Mouse (Mus musculus) midbrain, embryonic 15.5 days (tissue): ENCODE measurements around the gene Hpse2. TPM values are rescaled to one million over a fixed set of nuclear protein-coding genes. Genes with fewer than 3 reads are reported as not detected.

Source experiments
- ATAC-seq: fragments of 200-750 bp; cut with Nextera tagmentation; replicated peaks from 2 replicates; pipeline ENCODE4 v1.8.0; 2017; ENCODE audit warnings: moderate TSS enrichment
- H3K27ac ChIP-seq: fragments of 300-500 bp; sonication (generic); 2 replicates; pipeline ENCODE4 v1.5.1; 2015; ENCODE audit warnings: mild to moderate bottlenecking, inconsistent platforms
- H3K27me3 ChIP-seq: fragments of 300-500 bp; sonication (generic); replicated peaks from 2 replicates; pipeline ENCODE4 v1.6.1; 2015; ENCODE audit warnings: inconsistent platforms
- H3K36me3 ChIP-seq: fragments of 300-500 bp; sonication (generic); replicated peaks from 2 replicates; pipeline ENCODE4 v1.6.1; 2015; ENCODE audit warnings: inconsistent platforms
- H3K4me1 ChIP-seq: fragments of 300-500 bp; sonication (generic); 2 replicates; pipeline ENCODE4 v1.6.1; 2015; ENCODE audit warnings: inconsistent platforms
- H3K4me2 ChIP-seq: fragments of 300-500 bp; sonication (generic); 2 replicates; pipeline ENCODE4 v1.6.1; 2015; ENCODE audit warnings: inconsistent platforms, mild to moderate bottlenecking, moderate library complexity
- H3K4me3 ChIP-seq: fragments of 300-500 bp; sonication (generic); 2 replicates; pipeline ENCODE4 v1.5.1; 2015; ENCODE audit warnings: mild to moderate bottlenecking, inconsistent platforms
- H3K9ac ChIP-seq: fragments of 300-500 bp; sonication (generic); 2 replicates; pipeline ENCODE4 v1.6.1; 2015; ENCODE audit warnings: mild to moderate bottlenecking, inconsistent platforms
- H3K9me3 ChIP-seq: fragments of 300-500 bp; sonication (generic); 2 replicates; pipeline ENCODE4 v1.6.1; 2016; ENCODE audit warnings: inconsistent platforms
- WGBS: fragments of 180-500 bp; shearing (Covaris S2); methylation state at CpG from one replicate; pipeline ENCODE4 v1.1.7; 2015; ENCODE audit warnings: mixed read lengths; 5-methylcytosine and 5-hydroxymethylcytosine counted together
- polyA plus RNA-seq: library from polyadenylated mRNA; unstranded; fragments of >200 nt; fragmentation: Nextera tagmentation; extraction: Ambion mirVana; gene quantifications from 2 replicates; pipeline ENCODE4 v1.2.1, GENCODE M21; 2015

The Hpse2 gene
- polyA plus RNA-seq, 1 experiment from 2014 or later = 0.18 TPM

- no peak for ATAC-seq
- no peaks in the 10 kb centered on the region for H3K36me3 ChIP-seq
- no peaks in the 10 kb centered on the region for H3K4me1 ChIP-seq
- WGBS = 83% methylated on average over 4 of the region's 4 CpGs
- no peak overlapping the region for H3K27ac ChIP-seq
- H3K9ac ChIP-seq = no peak overlapping the region
- no peak overlapping the region for H3K4me2 ChIP-seq
- no peaks in the 10 kb centered on the region for H3K9me3 ChIP-seq
- H3K27me3 ChIP-seq = no peaks in the 10 kb centered on the region
- no peak overlapping the region for H3K4me3 ChIP-seq
These were observed 391.7 kb downstream of the Hpse2 start for GRCm38 (mm10) chr19:42996406-42996805.

- WGBS = 87% methylated on average over 5 of the region's 5 CpGs
- no peak overlapping the region for H3K4me2 ChIP-seq
- H3K4me1 ChIP-seq = no peaks in the 10 kb centered on the region
- no peak overlapping the region for H3K9ac ChIP-seq
- no peaks in the 10 kb centered on the region for H3K27me3 ChIP-seq
- H3K27ac ChIP-seq = no peak overlapping the region
- H3K4me3 ChIP-seq = no peak overlapping the region
- H3K9me3 ChIP-seq = no peaks in the 10 kb centered on the region
- no peaks in the 10 kb centered on the region for H3K36me3 ChIP-seq
- no peak for ATAC-seq
These were observed 399.3 kb downstream of the Hpse2 start for GRCm38 (mm10) chr19:42988833-42989232.

GRCm38 (mm10) chr19:42986315-42986701, 401.8 kb downstream of the Hpse2 start:
- no peak overlapping the region for H3K27ac ChIP-seq
- H3K4me1 ChIP-seq = no peaks in the 10 kb centered on the region
- no peak for ATAC-seq
- no peak overlapping the region for H3K4me3 ChIP-seq
- H3K36me3 ChIP-seq = no peaks in the 10 kb centered on the region
- 77% methylated on average over 1 of the region's 1 CpGs for WGBS
- no peak overlapping the region for H3K9ac ChIP-seq
- no peaks in the 10 kb centered on the region for H3K9me3 ChIP-seq
- no peak overlapping the region for H3K4me2 ChIP-seq
- H3K27me3 ChIP-seq = no peaks in the 10 kb centered on the region

- Histone ChIP-seq H3K27me3 (no peaks in the 10 kb centered on the region), H3K9me3 (no peaks in the 10 kb centered on the region), H3K4me1 (no peaks in the 10 kb centered on the region), H3K4me2 (no peak overlapping the region), H3K27ac (no peak overlapping the region), H3K36me3 (no peaks in the 10 kb centered on the region), H3K9ac (no peak overlapping the region), H3K4me3 (no peak overlapping the region)
- WGBS = 82% methylated on average over 4 of the region's 4 CpGs
- ATAC-seq = no peak
These were observed 402.5 kb downstream of the Hpse2 start for GRCm38 (mm10) chr19:42985372-42986314.

GRCm38 (mm10) chr19:42980537-42980936, 407.6 kb downstream of the Hpse2 start:
- H3K36me3 ChIP-seq = no peaks in the 10 kb centered on the region
- no peak overlapping the region for H3K9ac ChIP-seq
- no peak overlapping the region for H3K4me2 ChIP-seq
- H3K4me3 ChIP-seq = no peak overlapping the region
- no peaks in the 10 kb centered on the region for H3K4me1 ChIP-seq
- WGBS = 78% methylated on average over 3 of the region's 3 CpGs
- H3K27me3 ChIP-seq = no peaks in the 10 kb centered on the region
- ATAC-seq = no peak
- H3K9me3 ChIP-seq = no peaks in the 10 kb centered on the region
- no peak overlapping the region for H3K27ac ChIP-seq

- Histone ChIP-seq H3K27ac (no peak overlapping the region), H3K4me2 (no peak overlapping the region)
- no peak for ATAC-seq
These were observed 410.2 kb downstream of the Hpse2 start for GRCm38 (mm10) chr19:42977938-42978337.

GRCm38 (mm10) chr19:42973740-42974139, 414.4 kb downstream of the Hpse2 start:
- Histone ChIP-seq H3K36me3 (no peaks in the 10 kb centered on the region), H3K4me3 (no peak overlapping the region), H3K9ac (no peak overlapping the region), H3K9me3 (no peaks in the 10 kb centered on the region), H3K4me1 (no peaks in the 10 kb centered on the region), H3K27ac (no peak overlapping the region), H3K4me2 (no peak overlapping the region), H3K27me3 (no peaks in the 10 kb centered on the region)
- 87% methylated on average over 5 of the region's 5 CpGs for WGBS
- ATAC-seq = no peak

More at GRCm38 (mm10) chr19:42977938-42978337, 410.2 kb downstream of the Hpse2 start:
- H3K9me3 ChIP-seq = no peaks in the 10 kb centered on the region
- no peaks in the 10 kb centered on the region for H3K4me1 ChIP-seq
- no peak overlapping the region for H3K4me3 ChIP-seq
- H3K9ac ChIP-seq = no peak overlapping the region
- no peaks in the 10 kb centered on the region for H3K27me3 ChIP-seq
- H3K36me3 ChIP-seq = no peaks in the 10 kb centered on the region
- WGBS = 70% methylated on average over 2 of the region's 2 CpGs

GRCm38 (mm10) chr19:42965171-42965570, 423.0 kb downstream of the Hpse2 start:
- no peak overlapping the region for H3K4me3 ChIP-seq
- ATAC-seq = no peak
- H3K27ac ChIP-seq = no peak overlapping the region
- H3K9ac ChIP-seq = no peak overlapping the region
- H3K4me1 ChIP-seq = peaks cover 5% of the 10 kb centered on the region; the same call in 1 of the 2 replicates
- no peaks in the 10 kb centered on the region for H3K27me3 ChIP-seq
- WGBS = 86% methylated on average over 1 of the region's 1 CpGs
- H3K4me2 ChIP-seq = no peak overlapping the region
- H3K36me3 ChIP-seq = no peaks in the 10 kb centered on the region
- H3K9me3 ChIP-seq = no peaks in the 10 kb centered on the region

GRCm38 (mm10) chr19:42948114-42948636, 440.0 kb downstream of the Hpse2 start:
- WGBS = 54% methylated on average over 3 of the region's 3 CpGs
- H3K4me1 ChIP-seq = no peaks in the 10 kb centered on the region
- peaks cover 4% of the 10 kb centered on the region; the same call in 1 of the 2 replicates for H3K9me3 ChIP-seq
- ATAC-seq = no peak
- no peak overlapping the region for H3K4me2 ChIP-seq
- H3K27me3 ChIP-seq = no peaks in the 10 kb centered on the region
- H3K36me3 ChIP-seq = no peaks in the 10 kb centered on the region
- no peak overlapping the region for H3K27ac ChIP-seq
- no peak overlapping the region for H3K9ac ChIP-seq
- no peak overlapping the region for H3K4me3 ChIP-seq

- H3K4me1 ChIP-seq = no peaks in the 10 kb centered on the region
- H3K4me3 ChIP-seq = no peak overlapping the region
- no peaks in the 10 kb centered on the region for H3K36me3 ChIP-seq
- H3K9me3 ChIP-seq = no peaks in the 10 kb centered on the region
- no peak overlapping the region for H3K27ac ChIP-seq
- ATAC-seq = no peak
- no peak overlapping the region for H3K4me2 ChIP-seq
- no peaks in the 10 kb centered on the region for H3K27me3 ChIP-seq
- no peak overlapping the region for H3K9ac ChIP-seq
- WGBS = 74% methylated on average over 1 of the region's 1 CpGs
These were observed 450.6 kb downstream of the Hpse2 start for GRCm38 (mm10) chr19:42937544-42937943.

GRCm38 (mm10) chr19:42936661-42937193, 451.4 kb downstream of the Hpse2 start:
- no peak for ATAC-seq
- H3K4me1 ChIP-seq = no peaks in the 10 kb centered on the region
- no peaks in the 10 kb centered on the region for H3K36me3 ChIP-seq
- no peak overlapping the region for H3K27ac ChIP-seq
- no peak overlapping the region for H3K4me2 ChIP-seq
- H3K4me3 ChIP-seq = no peak overlapping the region
- no peaks in the 10 kb centered on the region for H3K27me3 ChIP-seq
- WGBS = 6% methylated on average over 9 of the region's 9 CpGs
- H3K9ac ChIP-seq = no peak overlapping the region
- no peaks in the 10 kb centered on the region for H3K9me3 ChIP-seq

GRCm38 (mm10) chr19:42929702-42930101, 458.5 kb downstream of the Hpse2 start:
- 75% methylated on average over 3 of the region's 3 CpGs for WGBS
- H3K9me3 ChIP-seq = no peaks in the 10 kb centered on the region
- no peak overlapping the region for H3K4me2 ChIP-seq
- no peaks in the 10 kb centered on the region for H3K27me3 ChIP-seq
- no peak for ATAC-seq
- H3K4me3 ChIP-seq = no peak overlapping the region
- no peaks in the 10 kb centered on the region for H3K4me1 ChIP-seq
- no peaks in the 10 kb centered on the region for H3K36me3 ChIP-seq
- no peak overlapping the region for H3K9ac ChIP-seq
- no peak overlapping the region for H3K27ac ChIP-seq
